Mouse (Mus musculus): Measurements from ENCODE around the gene Rnf43. TPM values are rescaled to one million over a fixed set of nuclear protein-coding genes. Genes with fewer than 3 reads are reported as not detected.

Gene Rnf43
- total and polyA plus RNA-seq, 3 experiments = 14.6 to 17.3 TPM; not detected in 1

GRCm38 (mm10) chr11:87710262-87710615, 47.7 kb downstream of the Rnf43 start:
- H3K27ac ChIP-seq (ENCODE audit: control insufficient read depth, low read depth, low read length) = no peak overlapping the region
- DNase-seq (ENCODE audit: low read depth, low spot score) = no peak
- H3K36me3 ChIP-seq (ENCODE audit: control insufficient read depth in 1 of 2, insufficient read depth in 2 of 2, low read length in 2 of 2) = 0 out of 4 replicates have a peak, but pooled peaks cover 0 to 3% of the 10 kb centered on the region in 2 experiments

GRCm38 (mm10) chr11:87712188-87712587, 49.7 kb downstream of the Rnf43 start:
- Histone ChIP-seq H3K36me3 (ENCODE audit: control insufficient read depth in 1 of 2, insufficient read depth in 2 of 2, low read length in 2 of 2) (0 out of 4 replicates have a peak, but pooled peaks cover 0 to 3% of the 10 kb centered on the region in 2 experiments), H3K27ac (ENCODE audit: control insufficient read depth, low read depth, low read length) (no peak overlapping the region), H3K79me2 (ENCODE audit: control insufficient read depth, insufficient read depth, low read length, poor library complexity) (no peaks in the 10 kb centered on the region), H3K9me3 (replicated peaks; ENCODE audit: insufficient read depth, low read length) (no peaks in the 10 kb centered on the region), H3K27me3 (ENCODE audit: control insufficient read depth in 1 of 2, insufficient read depth in 2 of 2, low read length in 2 of 2) (no peaks in the 10 kb centered on the region), H3K4me1 (ENCODE audit: control insufficient read depth in 1 of 2, insufficient read depth in 2 of 2, low read length in 2 of 2) (peaks cover 0 to 3% of the 10 kb centered on the region in 2 experiments; a peak in 1 of 4 replicates), H3K4me3 (ENCODE audit: control insufficient read depth in 1 of 2, insufficient read depth in 1 of 2, low read depth in 2 of 2, low read length in 2 of 2) (no peak overlapping the region), H3K9ac (ENCODE audit: control insufficient read depth, low read depth, low read length, poor library complexity, severe bottlenecking) (no peak overlapping the region)
- TF ChIP-seq USF2 (IDR thresholded peaks at IDR 0.05; ENCODE audit: borderline replicate concordance in 1 of 2, insufficient read depth in 1 of 2, low read depth in 1 of 2, low read length in 2 of 2) (no peak), POLR2AphosphoS2 (IDR thresholded peaks at IDR 0.05; ENCODE audit: low read length) (no peak), HCFC1 (IDR thresholded peaks at IDR 0.05; ENCODE audit: low read depth, low read length) (no peak), BHLHE40 (IDR thresholded peaks at IDR 0.05; ENCODE audit: borderline replicate concordance, low read depth, low read length) (no peak), GABPA (IDR thresholded peaks at IDR 0.05; ENCODE audit: low read depth, low read length) (no peak), POLR2AphosphoS5 (IDR thresholded peaks at IDR 0.05; ENCODE audit: borderline replicate concordance, low read depth, low read length) (no peak), MXI1 (IDR thresholded peaks at IDR 0.05; ENCODE audit: low read depth, low read length) (no peak), MAFK (IDR thresholded peaks at IDR 0.05; ENCODE audit: borderline replicate concordance, low read depth, low read length) (no peak), ZNF384 (IDR thresholded peaks at IDR 0.05; ENCODE audit: low read depth, low read length) (no peak), NRF1 (IDR thresholded peaks at IDR 0.05; ENCODE audit: insufficient read depth, low read depth, low read length, poor library complexity, severe bottlenecking) (no peak), CTCF (IDR thresholded peaks at IDR 0.05 in 2 of 3, conservative IDR thresholded peaks at IDR 0.05 in 1 of 3; ENCODE audit: control insufficient read depth in 1 of 3, insufficient read depth in 1 of 3, low read depth in 2 of 3, low read length in 3 of 3, poor library complexity in 1 of 3, severe bottlenecking in 1 of 3) (no peak), SMC3 (IDR thresholded peaks at IDR 0.05; ENCODE audit: low read depth, low read length) (no peak), KAT2A (conservative IDR thresholded peaks at IDR 0.05; ENCODE audit: low read depth, low read length) (no peak), ZC3H11A (IDR thresholded peaks at IDR 0.05; ENCODE audit: low read depth, low read length) (no peak), GATA1 (IDR thresholded peaks at IDR 0.05; ENCODE audit: low read depth, low read length) (no peak), SIN3A (IDR thresholded peaks at IDR 0.05; ENCODE audit: low read length) (no peak), RAD21 (IDR thresholded peaks at IDR 0.05; ENCODE audit: low read depth, low read length) (no peak), UBTF (IDR thresholded peaks at IDR 0.05; ENCODE audit: borderline replicate concordance, insufficient read depth, low read depth, low read length) (no peak), MYC (IDR thresholded peaks at IDR 0.05; ENCODE audit: low read depth, low read length) (no peak)
- DNase-seq (ENCODE audit: low read depth, low spot score) = no peak

More at GRCm38 (mm10) chr11:87710262-87710615, 47.7 kb downstream of the Rnf43 start:
- Histone ChIP-seq H3K4me1 (ENCODE audit: control insufficient read depth in 1 of 2, insufficient read depth in 2 of 2, low read length in 2 of 2) (peaks cover 0 to 3% of the 10 kb centered on the region in 2 experiments; a peak in 1 of 4 replicates), H3K27me3 (ENCODE audit: control insufficient read depth in 1 of 2, insufficient read depth in 2 of 2, low read length in 2 of 2) (no peaks in the 10 kb centered on the region), H3K4me3 (ENCODE audit: control insufficient read depth in 1 of 2, insufficient read depth in 1 of 2, low read depth in 2 of 2, low read length in 2 of 2) (no peak overlapping the region), H3K9me3 (replicated peaks; ENCODE audit: insufficient read depth, low read length) (no peaks in the 10 kb centered on the region), H3K9ac (ENCODE audit: control insufficient read depth, low read depth, low read length, poor library complexity, severe bottlenecking) (no peak overlapping the region), H3K79me2 (ENCODE audit: control insufficient read depth, insufficient read depth, low read length, poor library complexity) (no peaks in the 10 kb centered on the region)
- no peak for TF ChIP-seq E2F4 (IDR thresholded peaks at IDR 0.05; ENCODE audit: borderline replicate concordance, low read depth, low read length)
- TF ChIP-seq ZNF384 (IDR thresholded peaks at IDR 0.05; ENCODE audit: low read depth, low read length) = no peak
- TF ChIP-seq MYB (IDR thresholded peaks at IDR 0.05; ENCODE audit: low read depth, low read length) = no peak
- TF ChIP-seq TBP (IDR thresholded peaks at IDR 0.05; ENCODE audit: low read depth, low read length) = no peak
- TF ChIP-seq USF1 (IDR thresholded peaks at IDR 0.05; ENCODE audit: low read depth, low read length) = no peak
- no peak for TF ChIP-seq NRF1 (IDR thresholded peaks at IDR 0.05; ENCODE audit: insufficient read depth, low read depth, low read length, poor library complexity, severe bottlenecking)
- TF ChIP-seq JUND (IDR thresholded peaks at IDR 0.05; ENCODE audit: low read depth, low read length) = no peak
- no peak for TF ChIP-seq GABPA (IDR thresholded peaks at IDR 0.05; ENCODE audit: low read depth, low read length)
- no peak for TF ChIP-seq CTCF (IDR thresholded peaks at IDR 0.05 in 2 of 3, conservative IDR thresholded peaks at IDR 0.05 in 1 of 3; ENCODE audit: control insufficient read depth in 1 of 3, insufficient read depth in 1 of 3, low read depth in 2 of 3, low read length in 3 of 3, poor library complexity in 1 of 3, severe bottlenecking in 1 of 3)
